Mouse (Mus musculus) heart, adult 2 months (tissue): ENCODE data around the gene Aldh1l1.

Source experiments
- CTCF ChIP-seq: fragments of 200-600 bp; IDR thresholded peaks from 2 replicates; pipeline ENCODE4 v1.8.1; 2022; ENCODE audit warnings: antibody characterized with exemption, mild to moderate bottlenecking, moderate library complexity
- EP300 ChIP-seq: fragments of 200-500 bp; IDR thresholded peaks from 2 replicates; pipeline ENCODE4 v1.6.1; 2011; ENCODE audit warnings: low read depth, low read length, control low read depth; ENCODE audit not compliant: insufficient read depth
- POLR2A ChIP-seq: fragments of 200-500 bp; IDR thresholded peaks from 2 replicates; pipeline ENCODE4 v1.6.1; 2011; ENCODE audit warnings: mild to moderate bottlenecking, low read depth, low read length, control low read depth; ENCODE audit not compliant: insufficient read depth

- TF ChIP-seq CTCF (no peak), EP300 (no peak), POLR2A (no peak)
Observed at GRCm38 (mm10) chr6:90627556-90627955, 141.3 kb downstream of the Aldh1l1 start.
